Mouse (Mus musculus) lung, embryonic 16.5 days (tissue): Measurements from ENCODE around the gene Mex3a. TPM values are rescaled to one million over a fixed set of nuclear protein-coding genes. Genes with fewer than 3 reads are reported as not detected.

ENCODE experiments used
- ATAC-seq: fragments of 200-750 bp; cut with Nextera tagmentation; 2 replicates; pipeline ENCODE4 v1.8.0; 2017; ENCODE audit warnings: low read depth, mild to moderate bottlenecking, moderate library complexity
- H3K27ac ChIP-seq: fragments of 300-500 bp; sonication (generic); 2 replicates; pipeline ENCODE4 v1.5.1; 2014; ENCODE audit warnings: mild to moderate bottlenecking, control low read depth, low read length
- H3K27me3 ChIP-seq: fragments of 300-500 bp; sonication (generic); 2 replicates; pipeline ENCODE4 v1.6.1; 2014; ENCODE audit warnings: low read depth, low read length, mixed read lengths; ENCODE audit not compliant: control insufficient read depth, insufficient read depth
- H3K36me3 ChIP-seq: fragments of 300-500 bp; sonication (generic); 2 replicates; pipeline ENCODE4 v1.6.1; 2014; ENCODE audit warnings: low read length; ENCODE audit not compliant: control insufficient read depth, insufficient read depth
- H3K4me1 ChIP-seq: fragments of 300-500 bp; sonication (generic); replicated peaks from 2 replicates; pipeline ENCODE4 v1.6.1; 2014; ENCODE audit warnings: low read length, mixed read lengths; ENCODE audit not compliant: control insufficient read depth, insufficient read depth
- H3K4me2 ChIP-seq: fragments of 300-500 bp; sonication (generic); 2 replicates; pipeline ENCODE4 v1.6.1; 2014; ENCODE audit warnings: low read depth, low read length, control low read depth
- H3K4me3 ChIP-seq: fragments of 300-500 bp; sonication (generic); 2 replicates; pipeline ENCODE4 v1.5.1; 2014; ENCODE audit warnings: mild to moderate bottlenecking, low read length, control low read depth
- H3K9ac ChIP-seq: fragments of 300-500 bp; sonication (generic); 2 replicates; pipeline ENCODE4 v1.6.1; 2014; ENCODE audit warnings: low read length, control low read depth
- H3K9me3 ChIP-seq: fragments of 300-500 bp; sonication (generic); 2 replicates; pipeline ENCODE4 v1.6.1; 2016; ENCODE audit warnings: low read length; ENCODE audit not compliant: control insufficient read depth
- WGBS: fragments of 180-500 bp; shearing (Covaris S2); extraction: QIAGEN DNeasy Blood & Tissue Kit; methylation state at CpG from one replicate; pipeline ENCODE4 v1.1.7; 2014; 5-methylcytosine and 5-hydroxymethylcytosine counted together
- microRNA counts: library from miRNA; unstranded; fragments of <30 nt; microRNA quantifications from one replicate; lab custom pipeline; 2016
- microRNA-seq: library from miRNA; unstranded; fragments of <30 nt; microRNA quantifications from one replicate; pipeline ENCODE4, GENCODE M21; 2016
- polyA plus RNA-seq: library from polyadenylated mRNA; unstranded; fragments of >200 nt; fragmentation: Nextera tagmentation; extraction: Ambion mirVana; gene quantifications from 2 replicates; pipeline ENCODE4 v1.2.1, GENCODE M21; 2015

Mex3a gene
- polyA plus RNA-seq, 1 experiment from 2014 or later, result 13.5 TPM

DNA sequence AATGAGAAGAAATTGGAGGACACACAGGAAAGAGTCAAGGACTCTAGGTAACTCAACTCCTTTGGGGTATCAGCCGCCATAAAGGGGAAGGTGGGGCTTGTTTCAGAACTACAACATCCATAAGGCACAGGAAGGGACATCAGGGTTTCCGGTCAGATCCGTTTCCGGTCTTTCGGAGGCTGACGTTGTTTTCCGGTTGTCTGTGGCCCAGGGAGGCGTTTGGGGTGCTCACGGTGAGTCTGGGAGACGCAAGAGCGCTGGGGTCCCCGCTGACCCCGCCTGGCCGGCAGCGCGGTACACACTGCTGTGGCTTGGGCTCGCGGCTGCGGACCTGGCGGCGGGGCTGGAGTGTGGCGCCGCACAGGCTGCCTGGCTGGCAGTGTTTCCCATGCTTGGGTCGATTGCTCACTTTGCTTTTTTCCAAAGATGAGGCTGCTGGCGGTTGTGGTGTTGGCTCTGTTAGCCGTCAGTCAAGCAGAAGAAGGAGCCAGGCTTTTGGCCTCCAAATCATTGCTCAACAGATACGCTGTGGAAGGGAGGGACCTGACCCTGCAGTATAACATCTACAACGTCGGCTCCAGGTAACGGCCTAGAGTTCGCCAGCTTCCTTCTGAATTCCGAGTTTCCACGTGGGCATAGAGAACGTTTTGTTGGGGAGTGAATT is 47.4 kb downstream of the Mex3a start:
- no peaks in the 10 kb centered on the region for H3K9me3 ChIP-seq
- peak overlapping the region; percentile 91 for H3K4me2 ChIP-seq
- under 1% methylated on average over 34 of the region's 34 CpGs for WGBS
- peaks cover 23% of the 10 kb centered on the region for H3K36me3 ChIP-seq
- ATAC-seq, result peak; percentile 91
- H3K9ac ChIP-seq, result peak overlapping the region; percentile 96
- no peaks in the 10 kb centered on the region for H3K27me3 ChIP-seq
- peak overlapping the region; percentile 100 for H3K4me3 ChIP-seq
- H3K4me1 ChIP-seq, result peaks cover 10% of the 10 kb centered on the region
- H3K27ac ChIP-seq, result peak overlapping the region; percentile 84

DNA sequence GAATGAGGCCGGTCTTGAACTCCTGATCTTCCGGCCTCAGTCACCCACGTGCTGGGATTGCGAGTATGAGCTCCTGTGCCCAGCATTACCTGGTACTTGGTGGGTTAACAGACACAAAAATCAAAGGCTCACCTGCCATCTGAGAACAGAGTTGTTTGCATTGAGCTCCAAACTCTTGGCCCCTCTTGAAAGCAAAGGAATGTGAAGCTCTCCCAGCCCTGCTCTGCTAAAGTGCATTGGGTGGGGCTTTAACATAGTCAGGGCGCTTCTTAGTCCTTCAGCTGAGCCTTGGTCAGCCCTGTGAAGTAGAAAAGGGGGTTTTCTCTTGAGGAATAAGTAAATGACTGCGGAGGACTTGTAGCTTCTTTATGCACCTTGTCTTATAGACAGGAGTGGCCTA is 53.6 kb downstream of the Mex3a start:
- Histone ChIP-seq H3K4me1 (peaks cover 3% of the 10 kb centered on the region; the same call in 1 of the 2 replicates), H3K9ac (no peak overlapping the region), H3K4me2 (no peak overlapping the region), H3K36me3 (peaks cover 36% of the 10 kb centered on the region), H3K4me3 (no peak overlapping the region), H3K27ac (peak overlapping the region; percentile 85), H3K9me3 (no peaks in the 10 kb centered on the region), H3K27me3 (no peaks in the 10 kb centered on the region)
- WGBS, result 69% methylated on average over 6 of the region's 6 CpGs
- peak; percentile 88 for ATAC-seq

DNA sequence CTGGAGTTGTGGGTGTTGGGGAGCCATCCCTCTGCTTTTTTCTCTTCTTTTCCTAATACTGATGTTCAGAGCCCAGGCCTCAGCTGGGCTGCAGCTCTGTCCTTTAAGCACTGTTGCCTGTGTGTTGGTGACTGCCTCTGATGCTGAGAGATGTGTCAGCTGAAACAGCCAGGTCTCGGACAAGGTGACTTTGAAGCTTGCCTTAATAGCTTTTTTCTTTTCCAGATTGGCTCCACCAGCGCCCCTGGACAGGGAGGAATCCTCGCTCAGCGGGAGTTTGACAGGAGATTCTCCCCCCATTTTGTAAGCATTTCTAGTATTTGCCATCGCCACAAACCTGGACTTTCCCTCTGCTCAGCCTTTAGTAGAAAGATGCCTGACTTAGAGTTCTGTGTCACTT is 54.4 kb downstream of the Mex3a start:
- H3K4me3 ChIP-seq, result no peak overlapping the region
- H3K4me1 ChIP-seq, result peaks cover 11% of the 10 kb centered on the region
- peak overlapping the region; percentile 85; the same call in 1 of the 2 replicates for H3K27ac ChIP-seq
- no peak for ATAC-seq
- H3K9me3 ChIP-seq, result no peaks in the 10 kb centered on the region
- H3K4me2 ChIP-seq, result no peak overlapping the region
- H3K36me3 ChIP-seq, result peaks cover 35% of the 10 kb centered on the region
- 79% methylated on average over 5 of the region's 5 CpGs for WGBS
- H3K9ac ChIP-seq, result no peak overlapping the region
- H3K27me3 ChIP-seq, result no peaks in the 10 kb centered on the region

DNA sequence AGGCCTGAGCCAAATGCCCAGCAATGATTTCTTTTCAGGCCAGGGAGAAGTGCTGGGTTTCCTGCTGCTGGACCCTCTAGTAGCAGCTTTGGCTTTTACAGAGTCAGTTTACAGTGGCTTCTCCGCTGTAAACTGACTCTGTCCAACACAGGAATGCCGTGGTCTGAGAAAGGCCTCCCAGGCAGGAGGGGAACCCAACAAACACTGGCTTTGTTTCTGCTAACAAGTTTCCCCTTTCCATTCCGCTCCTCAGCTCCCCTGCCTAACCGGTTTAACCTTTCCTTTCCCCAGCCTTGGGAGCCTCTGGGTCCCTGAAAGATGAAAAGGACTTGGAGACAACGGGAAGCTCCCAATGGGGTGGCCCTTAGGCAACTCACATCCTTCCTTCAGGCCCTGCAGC is 58.1 kb downstream of the Mex3a start:
- ATAC-seq, result no peak
- H3K36me3 ChIP-seq, result peaks cover 12% of the 10 kb centered on the region; the same call in 1 of the 2 replicates
- H3K27me3 ChIP-seq, result no peaks in the 10 kb centered on the region
- H3K27ac ChIP-seq, result peak overlapping the region; percentile 92
- no peak overlapping the region for H3K4me3 ChIP-seq
- H3K4me1 ChIP-seq, result peaks cover 27% of the 10 kb centered on the region
- WGBS, result 24% methylated on average over 5 of the region's 5 CpGs
- 0 out of 2 replicates have a peak overlapping the region, but pooled peaks have one; percentile 25 for H3K9ac ChIP-seq
- H3K4me2 ChIP-seq, result no peak overlapping the region
- no peaks in the 10 kb centered on the region for H3K9me3 ChIP-seq

MicroRNAs within 50 kb of the gene (microRNA counts, 519-probe panel; counts per million panel counts)
- microRNA mmu-miR-1905 (lab: Ali Mortazavi, UCI), result not detected

Small RNA genes within 50 kb of the gene (microRNA-seq; reads per million reads assigned to microRNA genes)
- not detected for gene Mir1905

Other genes starting within 250 kb of the Mex3a start
- 0.20 and 0.23 TPM in 2 replicates for gene Gm38392, start 245.2 kb upstream of the Mex3a start, polyA plus RNA-seq
- 11.0 and 12.3 TPM in 2 replicates for gene Tsacc, start 235.4 kb upstream of the Mex3a start, polyA plus RNA-seq
- 432 and 447 TPM in 2 replicates for gene Cct3, start 235.3 kb upstream of the Mex3a start, polyA plus RNA-seq
- gene Glmp, start 207.4 kb upstream of the Mex3a start, polyA plus RNA-seq, result 228 and 231 TPM in 2 replicates
- gene Tmem79, start 196.2 kb upstream of the Mex3a start, polyA plus RNA-seq, result 9.5 and 9.9 TPM in 2 replicates
- 46.6 and 46.7 TPM in 2 replicates for gene Smg5, start 196.1 kb upstream of the Mex3a start, polyA plus RNA-seq
- 12.5 and 15.2 TPM in 2 replicates for gene Paqr6, start 167.8 kb upstream of the Mex3a start, polyA plus RNA-seq
- 0.13 TPM in 1 of 2 replicates, not detected in the other for gene Bglap3, start 159.7 kb upstream of the Mex3a start, polyA plus RNA-seq
- gene Bglap2, start 153.7 kb upstream of the Mex3a start, polyA plus RNA-seq, result 0.43 TPM in 1 of 2 replicates, not detected in the other
- gene Bglap, start 147.9 kb upstream of the Mex3a start, polyA plus RNA-seq, result 0.94 TPM in 1 of 2 replicates, not detected in the other
- gene Pmf1, start 122.1 kb upstream of the Mex3a start, polyA plus RNA-seq, result 130 and 147 TPM in 2 replicates
- gene Slc25a44, start 107.3 kb upstream of the Mex3a start, polyA plus RNA-seq, result 15.2 and 16.0 TPM in 2 replicates
- 6.3 TPM in 2 replicates for gene Sema4a, start 71.2 kb upstream of the Mex3a start, polyA plus RNA-seq
- gene Lmna, start 22.4 kb upstream of the Mex3a start, polyA plus RNA-seq, result 148 and 150 TPM in 2 replicates
- 48.0 and 61.2 TPM in 2 replicates for gene Rab25, start 15.9 kb downstream of the Mex3a start, polyA plus RNA-seq
- 169 and 183 TPM in 2 replicates for gene Lamtor2, start 20.7 kb downstream of the Mex3a start, polyA plus RNA-seq
- 39.3 and 41.8 TPM in 2 replicates for gene Ubqln4, start 21.4 kb downstream of the Mex3a start, polyA plus RNA-seq
- 354 and 367 TPM in 2 replicates for gene Ssr2, start 43.5 kb downstream of the Mex3a start, polyA plus RNA-seq
- gene Arhgef2, start 73.6 kb downstream of the Mex3a start, polyA plus RNA-seq, result 123 and 125 TPM in 2 replicates
- gene Rxfp4, start 120.7 kb downstream of the Mex3a start, polyA plus RNA-seq, result not detected in 2 replicates
- 82.1 and 86.2 TPM in 2 replicates for gene Khdc4, start 153.4 kb downstream of the Mex3a start, polyA plus RNA-seq
- 58.9 and 68.9 TPM in 2 replicates for gene Rit1, start 184.4 kb downstream of the Mex3a start, polyA plus RNA-seq
- gene Syt11, start 242.8 kb downstream of the Mex3a start, polyA plus RNA-seq, result 8.0 and 8.1 TPM in 2 replicates